9 mouse cellular contexts compared by ENCODE assay signal in the genomic region with DNA sequence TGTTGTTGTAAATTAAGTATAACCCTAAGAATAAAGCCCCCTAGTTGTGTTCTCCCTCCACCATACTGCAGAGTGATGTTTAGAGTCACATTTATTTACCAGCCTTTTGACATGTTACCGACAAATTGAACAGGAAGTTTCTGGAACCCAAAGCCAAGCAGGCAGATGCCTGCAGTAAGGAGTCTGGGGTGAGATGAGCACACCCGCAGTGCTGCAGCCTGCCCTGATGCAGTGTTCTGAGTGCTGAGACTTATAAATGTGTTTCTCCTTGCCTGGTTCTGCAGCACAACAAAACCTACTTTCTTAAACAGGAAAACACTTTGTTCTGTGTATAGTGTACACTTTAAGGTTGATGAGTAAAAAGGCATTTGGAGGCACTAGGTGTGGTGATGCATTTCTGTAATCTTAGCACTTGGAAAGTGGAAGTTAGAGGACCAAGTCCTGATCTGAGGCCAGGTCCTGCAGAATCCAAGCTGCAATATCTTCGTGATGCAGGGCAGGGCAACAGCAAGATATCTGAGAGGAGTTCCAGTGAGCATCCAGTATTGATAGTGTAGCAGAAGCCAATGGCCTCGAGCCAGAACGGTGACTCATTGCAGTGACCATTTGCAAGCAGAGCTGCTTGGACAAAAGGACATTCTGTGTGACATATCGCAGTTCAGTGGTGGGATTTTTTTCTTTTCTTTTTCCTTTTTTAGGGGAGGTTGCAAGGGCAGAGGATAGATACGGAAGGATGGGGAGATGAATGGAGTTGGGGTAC. TPM values are rescaled to one million over a fixed set of nuclear protein-coding genes. Genes with fewer than 3 reads are reported as not detected.
DNase-seq lines count a peak whose midpoint lies in the region; ATAC-seq and TF ChIP-seq lines count a peak whose summit lies in the region.
"Had no signal": no experiment of that assay in that cellular context is flagged by ENCODE, and none has a peak within 500 bp of the region (broad histone marks: within the 10 kb centered on the region; RNA-seq: fewer than 3 reads in every experiment).

No protein-coding gene starts in this region.

- H3K9ac ChIP-seq in liver, adult 2 months (ENCODE audit: low read depth, low read length): no peak overlapping the region
- no peak overlapping the region for H3K9ac ChIP-seq in liver, embryonic 12.5 days
- H3K9ac ChIP-seq in heart, adult 2 months (ENCODE audit: low read depth, low read length): no peak overlapping the region
- no peak overlapping the region for H3K9ac ChIP-seq in stomach, embryonic 15.5 days
- H3K9ac ChIP-seq in intestine, postnatal 0 days (ENCODE audit: low read depth, low read length): no peak overlapping the region

- H3K79me2 ChIP-seq in liver, adult 2 months (ENCODE audit: control insufficient read depth, insufficient read depth, low read length): peaks cover 21% of the 10 kb centered on the region; the same call in 1 of the 2 replicates
- no peaks in the 10 kb centered on the region for H3K79me2 ChIP-seq in heart, adult 2 months (replicated peaks; ENCODE audit: control insufficient read depth, insufficient read depth, low read length)

- intact Hi-C loops in heart, adult 2 months (cut with DNase I): loop anchor here (5.0 kb wide), 1 partner anchor 35 kb away; no protein-coding TSS in a partner anchor
- intact Hi-C loops in left cerebral cortex, adult 2 months (cut with DNase I): no loop called here

- no peak for ATAC-seq in liver, embryonic 12.5 days
- ATAC-seq in stomach, embryonic 15.5 days (ENCODE audit: insufficient read depth, low FRiP score, low read depth): no peak
- ATAC-seq in intestine, postnatal 0 days: no peak

- H3K36me3 ChIP-seq in liver, adult 2 months (ENCODE audit: control insufficient read depth, insufficient read depth, low read length): no peaks in the 10 kb centered on the region
- H3K36me3 ChIP-seq in liver, embryonic 12.5 days: no peaks in the 10 kb centered on the region
- H3K36me3 ChIP-seq in heart, adult 2 months (ENCODE audit: control insufficient read depth, insufficient read depth, low read length): 0 out of 2 replicates have a peak, but pooled peaks cover 2% of the 10 kb centered on the region
- H3K36me3 ChIP-seq in stomach, embryonic 15.5 days: no peaks in the 10 kb centered on the region
- H3K36me3 ChIP-seq in intestine, postnatal 0 days (ENCODE audit: control insufficient read depth, insufficient read depth): 0 out of 2 replicates have a peak, but pooled peaks cover 3% of the 10 kb centered on the region
- H3K36me3 ChIP-seq in midbrain, embryonic 10.5 days: peaks cover 7% of the 10 kb centered on the region

- no peak for TF ChIP-seq POLR2A in liver, adult 2 months (IDR thresholded peaks at IDR 0.05; ENCODE audit: extremely low read depth, insufficient read depth, low read length)
- no peak for TF ChIP-seq POLR2A in heart, adult 2 months (IDR thresholded peaks at IDR 0.05; ENCODE audit: insufficient read depth, low read depth, low read length)

- H3K4me1 ChIP-seq in liver, adult 2 months (ENCODE audit: control insufficient read depth, insufficient read depth, low read length): peaks cover 9% of the 10 kb centered on the region
- no peaks in the 10 kb centered on the region for H3K4me1 ChIP-seq in liver, embryonic 12.5 days
- peaks cover 11% of the 10 kb centered on the region for H3K4me1 ChIP-seq in heart, adult 2 months (ENCODE audit: control insufficient read depth, insufficient read depth, low read length)
- peaks cover 22% of the 10 kb centered on the region; the same call in 1 of the 2 replicates for H3K4me1 ChIP-seq in stomach, embryonic 15.5 days
- no peaks in the 10 kb centered on the region for H3K4me1 ChIP-seq in intestine, postnatal 0 days (replicated peaks; ENCODE audit: control insufficient read depth, insufficient read depth, low read length)
- H3K4me1 ChIP-seq in midbrain, embryonic 10.5 days: peaks cover 11% of the 10 kb centered on the region
- H3K4me1 ChIP-seq: megakaryocyte, embryonic 14.5 days had no signal

- H3K9me3 ChIP-seq in liver, embryonic 12.5 days (replicated peaks): no peaks in the 10 kb centered on the region
- no peaks in the 10 kb centered on the region for H3K9me3 ChIP-seq in stomach, embryonic 15.5 days
- H3K9me3 ChIP-seq in intestine, postnatal 0 days (ENCODE audit: control insufficient read depth): no peaks in the 10 kb centered on the region
- no peaks in the 10 kb centered on the region for H3K9me3 ChIP-seq in midbrain, embryonic 10.5 days (replicated peaks)

- H3K4me3 ChIP-seq in liver, adult 2 months (ENCODE audit: insufficient read depth, low read depth, low read length): no peak overlapping the region
- H3K4me3 ChIP-seq in liver, embryonic 12.5 days: no peak overlapping the region
- H3K4me3 ChIP-seq in heart, adult 2 months: no peak overlapping the region
- H3K4me3 ChIP-seq in left cerebral cortex, adult 2 months: no peak overlapping the region
- H3K4me3 ChIP-seq in stomach, embryonic 15.5 days (replicated peaks): no peak overlapping the region
- H3K4me3 ChIP-seq in intestine, postnatal 0 days (ENCODE audit: low read depth, low read length): no peak overlapping the region
- no peak overlapping the region for H3K4me3 ChIP-seq in midbrain, embryonic 10.5 days
- H3K4me3 ChIP-seq: megakaryocyte, embryonic 14.5 days had no signal

- no peak for TF ChIP-seq CTCF in liver, adult 2 months (IDR thresholded peaks at IDR 0.05; ENCODE audit: low read depth, low read length)
- TF ChIP-seq CTCF in heart, adult 2 months (IDR thresholded peaks at IDR 0.05): no peak
- no peak for TF ChIP-seq CTCF in left cerebral cortex, adult 2 months (IDR thresholded peaks at IDR 0.05)
- TF ChIP-seq CTCF in intestine, postnatal 0 days (IDR thresholded peaks at IDR 0.05; ENCODE audit: low read depth): no peak

- 25% methylated on average over 7 of the region's 7 CpGs for WGBS in liver, adult 2 months
- WGBS in liver, embryonic 12.5 days (ENCODE audit: insufficient replicate concordance): 59% methylated on average over 7 of the region's 7 CpGs
- 16% methylated on average over 7 of the region's 7 CpGs for WGBS in heart, adult 2 months
- 52% methylated on average over 7 of the region's 7 CpGs for WGBS in stomach, embryonic 15.5 days
- 51% methylated on average over 7 of the region's 7 CpGs for WGBS in intestine, postnatal 0 days
- 85% methylated on average over 7 of the region's 7 CpGs for WGBS in midbrain, embryonic 10.5 days

- H3K27me3 ChIP-seq in liver, adult 2 months (ENCODE audit: control insufficient read depth, insufficient read depth, low read length): no peaks in the 10 kb centered on the region
- no peaks in the 10 kb centered on the region for H3K27me3 ChIP-seq in liver, embryonic 12.5 days (replicated peaks)
- no peaks in the 10 kb centered on the region for H3K27me3 ChIP-seq in heart, adult 2 months (ENCODE audit: control insufficient read depth, insufficient read depth, low read length)
- no peaks in the 10 kb centered on the region for H3K27me3 ChIP-seq in stomach, embryonic 15.5 days (replicated peaks)
- H3K27me3 ChIP-seq in intestine, postnatal 0 days (replicated peaks; ENCODE audit: control insufficient read depth, insufficient read depth, low read length): no peaks in the 10 kb centered on the region
- H3K27me3 ChIP-seq in midbrain, embryonic 10.5 days (ENCODE audit: low read depth, poor library complexity, severe bottlenecking): no peaks in the 10 kb centered on the region
- H3K27me3 ChIP-seq: megakaryocyte, embryonic 14.5 days had no signal

- H3K27ac ChIP-seq in liver, adult 2 months (replicated peaks; ENCODE audit: insufficient read depth, low read depth, low read length): no peak overlapping the region
- no peak overlapping the region for H3K27ac ChIP-seq in liver, embryonic 12.5 days
- no peak overlapping the region; the same call in 1 of the 2 replicates for H3K27ac ChIP-seq in heart, adult 2 months
- H3K27ac ChIP-seq in left cerebral cortex, adult 2 months: peak overlapping the region; percentile 24; the same call in 1 of the 2 replicates
- H3K27ac ChIP-seq in stomach, embryonic 15.5 days: 0 out of 2 replicates have a peak overlapping the region, but pooled peaks have one; percentile 13
- H3K27ac ChIP-seq in intestine, postnatal 0 days (ENCODE audit: low read depth, low read length): no peak overlapping the region
- no peak overlapping the region for H3K27ac ChIP-seq in midbrain, embryonic 10.5 days (replicated peaks)

- no peak for TF ChIP-seq EP300 in heart, adult 2 months (IDR thresholded peaks at IDR 0.05; ENCODE audit: insufficient read depth, low read depth, low read length)

- no peak overlapping the region for H3K4me2 ChIP-seq in liver, embryonic 12.5 days
- H3K4me2 ChIP-seq in stomach, embryonic 15.5 days: no peak overlapping the region
- H3K4me2 ChIP-seq in intestine, postnatal 0 days (replicated peaks; ENCODE audit: low read depth): no peak overlapping the region

- DNase-seq in liver, adult 2 months (ENCODE audit: extremely low read depth, low read depth, low spot score): peak; percentile 83
- DNase-seq in brain, adult 2 months (ENCODE audit: low read depth, low spot score): peak; percentile 98
- DNase-seq in heart, adult 2 months: peak; percentile 84 to 85
- peak in 1 of 2 experiments; percentile 38 for DNase-seq in left cerebral cortex, adult 2 months (ENCODE audit: extremely low spot score in 1 of 2, low spot score in 2 of 2)
- DNase-seq in midbrain, embryonic 10.5 days (ENCODE audit: low spot score): no peak

RNA-seq across cellular contexts. Expression of a gene that starts 58.0 kb away (rescaled TPM):
- 17.1 and 18.0 TPM in 2 replicates for total RNA-seq in liver, adult 2 months (2014; rRNA removed)
- 10.3 and 13.0 TPM in 2 replicates for polyA plus RNA-seq in liver, adult 2 months (2012; rRNA removed)
- polyA plus RNA-seq in liver, embryonic 12.5 days (2016; fragmentation: Nextera tagmentation; extraction: Ambion mirVana): 12.4 and 12.8 TPM in 2 replicates
- 10 to 100 TPM; 24.9 to 26.0 TPM for total RNA-seq in heart, adult 2 months (2021)
- polyA plus RNA-seq in heart, adult 2 months (2012; rRNA removed): 19.6 and 36.5 TPM in 2 replicates
- 100 to 1,000 TPM; 117 to 121 TPM for total RNA-seq in left cerebral cortex, adult 2 months (2021)
- 43.0 and 46.7 TPM in 2 replicates for polyA plus RNA-seq in stomach, embryonic 15.5 days (2015; fragmentation: Nextera tagmentation; extraction: Ambion mirVana)
- polyA plus RNA-seq in intestine, postnatal 0 days (2015; fragmentation: Nextera tagmentation; extraction: Ambion mirVana): 17.9 and 18.0 TPM in 2 replicates
- 45.9 and 50.7 TPM in 2 replicates for polyA plus RNA-seq in midbrain, embryonic 10.5 days (2016; fragmentation: Nextera tagmentation; extraction: Ambion mirVana)

Comparison
In these comparisons a context has a peak if more than half of its experiments do, and no peak if none do; other contexts are left out.
1. H3K27ac ChIP-seq: peak in left cerebral cortex, adult 2 months (single experiment) and stomach, embryonic 15.5 days (single experiment); none in liver, adult 2 months (single experiment), liver, embryonic 12.5 days (single experiment), heart, adult 2 months (single experiment), intestine, postnatal 0 days (single experiment) and midbrain, embryonic 10.5 days (single experiment).